ENCODE assay signal across 15 mouse cellular contexts in genomic region chr14:54222289-54222727, GRCm38 (mm10). TPM values are rescaled to one million over a fixed set of nuclear protein-coding genes. Genes with fewer than 3 reads are reported as not detected.
A peak's percentile ranks its signal among the peaks of the same experiment; 100 is the strongest.
DNase-seq lines count a peak whose midpoint lies in the region; ATAC-seq and TF ChIP-seq lines count a peak whose summit lies in the region.
"Had no signal": no experiment of that assay in that cellular context is flagged by ENCODE, and none has a peak within 500 bp of the region (broad histone marks: within the 10 kb centered on the region; RNA-seq: fewer than 3 reads in every experiment).

No protein-coding gene starts in this region.

- peak; percentile 40 for DNase-seq in embryonic facial prominence, embryonic 14.5 days (ENCODE audit: low spot score)
- no peak for DNase-seq in embryonic facial prominence, embryonic 10.5 days (ENCODE audit: low spot score)
- no peak for DNase-seq in ES-E14 (ENCODE audit: low read depth, low spot score)
- DNase-seq in left cerebral cortex, adult 9 months (ENCODE audit: low spot score in 2 of 2), result no peak
- DNase-seq in kidney, postnatal 4 days, result no peak
- no peak for DNase-seq in urinary bladder, postnatal 4 days (ENCODE audit: low spot score in 2 of 2)
- DNase-seq: cerebellum, adult 11 months; gastrocnemius, adult 2 months; kidney, adult 9 months; left cerebral cortex, postnatal 4 days; lung, postnatal 36 days had no signal

- no peaks in the 10 kb centered on the region for H3K79me2 ChIP-seq in myocyte (ENCODE audit: control insufficient read depth, insufficient read depth)

- no peak overlapping the region for H3K9ac ChIP-seq in embryonic facial prominence, embryonic 14.5 days (ENCODE audit: low read depth, low read length)
- no peak overlapping the region for H3K9ac ChIP-seq in ES-E14 (ENCODE audit: insufficient read depth, low read depth, low read length, poor library complexity, severe bottlenecking)
- H3K9ac ChIP-seq: embryonic facial prominence, embryonic 13.5 days; neural tube, embryonic 13.5 days had no signal

- no peak for TF ChIP-seq CTCF in bone marrow, adult 2 months (IDR thresholded peaks at IDR 0.05; ENCODE audit: control insufficient read depth, insufficient read depth, low read length)

- no peak for ATAC-seq in embryonic facial prominence, embryonic 14.5 days (ENCODE audit: low read depth)

- H3K4me3 ChIP-seq in embryonic facial prominence, embryonic 14.5 days (ENCODE audit: low read depth, low read length), result no peak overlapping the region
- no peak overlapping the region for H3K4me3 ChIP-seq in embryonic facial prominence, embryonic 10.5 days
- H3K4me3 ChIP-seq in ES-E14 (ENCODE audit: insufficient read depth in 1 of 2, low read depth in 1 of 2, low read length in 2 of 2, poor library complexity in 1 of 2, severe bottlenecking in 1 of 2), result no peak overlapping the region
- no peak overlapping the region for H3K4me3 ChIP-seq in bone marrow, adult 2 months (replicated peaks; ENCODE audit: control insufficient read depth, low read depth, low read length)
- H3K4me3 ChIP-seq in myocyte, result no peak overlapping the region
- H3K4me3 ChIP-seq: embryonic facial prominence, embryonic 13.5 days; gastrocnemius, adult 2 months; neural tube, embryonic 13.5 days had no signal

- H3K36me3 ChIP-seq in embryonic facial prominence, embryonic 14.5 days (ENCODE audit: control insufficient read depth, insufficient read depth, low read length), result no peaks in the 10 kb centered on the region
- H3K36me3 ChIP-seq in embryonic facial prominence, embryonic 10.5 days (replicated peaks), result no peaks in the 10 kb centered on the region
- H3K36me3 ChIP-seq in ES-E14 (ENCODE audit: control insufficient read depth, insufficient read depth, low read length, poor library complexity, severe bottlenecking), result no peaks in the 10 kb centered on the region
- no peaks in the 10 kb centered on the region for H3K36me3 ChIP-seq in myocyte (ENCODE audit: control insufficient read depth, insufficient read depth)
- H3K36me3 ChIP-seq: embryonic facial prominence, embryonic 13.5 days; neural tube, embryonic 13.5 days had no signal

- H3K4me2 ChIP-seq in embryonic facial prominence, embryonic 14.5 days (ENCODE audit: low read depth, low read length), result no peak overlapping the region
- peak overlapping the region; percentile 30 for H3K4me2 ChIP-seq in myocyte (ENCODE audit: low read depth)
- H3K4me2 ChIP-seq: embryonic facial prominence, embryonic 13.5 days; neural tube, embryonic 13.5 days had no signal

- no peak overlapping the region for H3ac ChIP-seq in myocyte (ENCODE audit: control insufficient read depth, insufficient read length)

- no peak for TF ChIP-seq POLR2A in bone marrow, adult 2 months (IDR thresholded peaks at IDR 0.05; ENCODE audit: borderline replicate concordance, control insufficient read depth, low read depth, low read length)
- no peak for TF ChIP-seq POLR2A in myocyte (IDR thresholded peaks at IDR 0.05; ENCODE audit: insufficient read length, low read depth)

- in situ Hi-C loops in ES-E14 (cut with MboI; ENCODE audit: low sequenced_read_pairs in 2 of 2, unreplicated experiment in 2 of 2), result loop anchor here in 1 of 2 experiments (10.0 kb wide), 1 partner anchor 158 kb away; no protein-coding TSS in a partner anchor

- H3K9me3 ChIP-seq in embryonic facial prominence, embryonic 14.5 days (ENCODE audit: control insufficient read depth, low read length), result no peaks in the 10 kb centered on the region
- no peaks in the 10 kb centered on the region for H3K9me3 ChIP-seq in embryonic facial prominence, embryonic 10.5 days
- H3K9me3 ChIP-seq in ES-E14 (ENCODE audit: control insufficient read depth, insufficient read depth, low read depth, low read length), result no peaks in the 10 kb centered on the region
- H3K9me3 ChIP-seq: embryonic facial prominence, embryonic 13.5 days; neural tube, embryonic 13.5 days had no signal

- no peak overlapping the region for H3K27ac ChIP-seq in embryonic facial prominence, embryonic 14.5 days (replicated peaks; ENCODE audit: low read depth, low read length)
- no peak overlapping the region for H3K27ac ChIP-seq in embryonic facial prominence, embryonic 10.5 days (replicated peaks)
- H3K27ac ChIP-seq in ES-E14 (ENCODE audit: insufficient read depth, low read depth, low read length, poor library complexity, severe bottlenecking), result no peak overlapping the region
- peak overlapping the region; percentile 32; the same call in 1 of the 2 replicates for H3K27ac ChIP-seq in bone marrow, adult 2 months (ENCODE audit: control insufficient read depth, insufficient read depth, low read depth, low read length, poor library complexity)
- H3K27ac ChIP-seq: embryonic facial prominence, embryonic 13.5 days; gastrocnemius, adult 2 months; neural tube, embryonic 13.5 days had no signal

- 71% methylated on average over 8 of the region's 8 CpGs for WGBS in embryonic facial prominence, embryonic 14.5 days
- WGBS in embryonic facial prominence, embryonic 10.5 days, result 75% methylated on average over 8 of the region's 8 CpGs
- WGBS in bone marrow, adult 2 months, result 43% methylated on average over 8 of the region's 8 CpGs

- peaks cover 21% of the 10 kb centered on the region for H3K4me1 ChIP-seq in embryonic facial prominence, embryonic 14.5 days (ENCODE audit: control insufficient read depth, insufficient read depth, low read length)
- peaks cover 32% of the 10 kb centered on the region for H3K4me1 ChIP-seq in embryonic facial prominence, embryonic 10.5 days
- peaks cover 0 to 11% of the 10 kb centered on the region in 2 experiments; a peak in 2 of 4 replicates for H3K4me1 ChIP-seq in ES-E14 (ENCODE audit: control insufficient read depth in 2 of 2, insufficient read depth in 2 of 2, low read length in 2 of 2, poor library complexity in 1 of 2)
- peaks cover 2% of the 10 kb centered on the region; the same call in 1 of the 2 replicates for H3K4me1 ChIP-seq in bone marrow, adult 2 months (ENCODE audit: control insufficient read depth, insufficient read depth, low read length)

- no peaks in the 10 kb centered on the region for H3K27me3 ChIP-seq in embryonic facial prominence, embryonic 14.5 days (replicated peaks; ENCODE audit: control insufficient read depth, insufficient read depth, low read length)
- peaks cover 10% of the 10 kb centered on the region; the same call in 1 of the 2 replicates for H3K27me3 ChIP-seq in embryonic facial prominence, embryonic 10.5 days (replicated peaks; ENCODE audit: low read depth, poor library complexity, severe bottlenecking)
- H3K27me3 ChIP-seq in myocyte (ENCODE audit: control insufficient read depth, insufficient read depth, insufficient read length), result no peaks in the 10 kb centered on the region
- H3K27me3 ChIP-seq: neural tube, embryonic 13.5 days had no signal

TF ChIP-seq in ES-E14, 5 proteins besides CTCF, POLR2A, EP300 and RAD21:
- TF ChIP-seq MAFK (IDR thresholded peaks at IDR 0.05; ENCODE audit: insufficient read depth, low read depth, low read length) (0 out of 2 replicates have a peak, but pooled peaks have one; percentile 10), HCFC1 (IDR thresholded peaks at IDR 0.05; ENCODE audit: borderline replicate concordance, insufficient read depth, low read length) (no peak), ZNF384 (IDR thresholded peaks at IDR 0.05; ENCODE audit: low read depth, low read length) (no peak), CHD2 (IDR thresholded peaks at IDR 0.05; ENCODE audit: low read depth, low read length) (no peak), ZC3H11A (IDR thresholded peaks at IDR 0.05; ENCODE audit: borderline replicate concordance, low read depth, low read length) (no peak)
TF ChIP-seq in ES-E14: peak in this region for 1.

TF ChIP-seq in myocyte, 11 proteins besides CTCF, POLR2A, EP300 and RAD21:
- TF ChIP-seq TCF3 (IDR thresholded peaks at IDR 0.05; ENCODE audit: insufficient read length, low read depth) (no peak), MYOG (IDR thresholded peaks at IDR 0.05; ENCODE audit: control insufficient read depth in 1 of 3, insufficient read depth in 1 of 3, insufficient read length in 2 of 3, low read depth in 2 of 3) (no peak), CEBPB (IDR thresholded peaks at IDR 0.05; ENCODE audit: insufficient read depth, poor library complexity, severe bottlenecking) (0 out of 2 replicates have a peak, but pooled peaks have one; percentile 33), TCF12 (IDR thresholded peaks at IDR 0.05; ENCODE audit: insufficient read depth, poor library complexity, severe bottlenecking) (no peak), USF1 (IDR thresholded peaks at IDR 0.05; ENCODE audit: low read depth) (peak; percentile 55)

RNA-seq across cellular contexts. Expression of gene Dad1, which starts 31.6 kb away (rescaled TPM):
- 400 and 436 TPM in 2 replicates for polyA plus RNA-seq in embryonic facial prominence, embryonic 14.5 days (2014; fragmentation: Nextera tagmentation; extraction: Ambion mirVana)
- polyA plus RNA-seq in embryonic facial prominence, embryonic 10.5 days (2016; fragmentation: Nextera tagmentation; extraction: Ambion mirVana), result 229 and 238 TPM in 2 replicates
- 174 and 382 TPM in 2 replicates for total RNA-seq in ES-E14 (2012; rRNA removed)
- 45.6 and 54.9 TPM in 2 replicates for polyA plus RNA-seq in bone marrow, adult 2 months (2011; ENCODE audit: insufficient read depth, insufficient read length, low replicate concordance, missing spikeins)
- 324 TPM for polyA plus RNA-seq in myocyte (2012; fragmentation: generic; extraction: Trizol)

RNA-seq across cellular contexts. Expression of gene Abhd4, which starts 31.7 kb away (rescaled TPM):
- polyA plus RNA-seq in embryonic facial prominence, embryonic 14.5 days (2014; fragmentation: Nextera tagmentation; extraction: Ambion mirVana), result 59.0 and 63.5 TPM in 2 replicates
- 37.3 and 39.9 TPM in 2 replicates for polyA plus RNA-seq in embryonic facial prominence, embryonic 10.5 days (2016; fragmentation: Nextera tagmentation; extraction: Ambion mirVana)
- 17.6 and 26.3 TPM in 2 replicates for total RNA-seq in ES-E14 (2012; rRNA removed)
- 24.7 and 29.9 TPM in 2 replicates for polyA plus RNA-seq in bone marrow, adult 2 months (2011; ENCODE audit: insufficient read depth, insufficient read length, low replicate concordance, missing spikeins)
- 65.9 TPM for polyA plus RNA-seq in myocyte (2012; fragmentation: generic; extraction: Trizol)
